Mouse (Mus musculus): ENCODE results near the gene Kbtbd13. TPM values are rescaled to one million over a fixed set of nuclear protein-coding genes. Genes with fewer than 3 reads are reported as not detected.

The Kbtbd13 gene
- polyA plus RNA-seq, 1 experiment from 2014 or later: 0.16 TPM

GRCm38 (mm10) chr9:65371756-65372155 is 19.7 kb downstream of the Kbtbd13 start:
- WGBS: 87% methylated on average over 22 of the region's 24 CpGs

DNA sequence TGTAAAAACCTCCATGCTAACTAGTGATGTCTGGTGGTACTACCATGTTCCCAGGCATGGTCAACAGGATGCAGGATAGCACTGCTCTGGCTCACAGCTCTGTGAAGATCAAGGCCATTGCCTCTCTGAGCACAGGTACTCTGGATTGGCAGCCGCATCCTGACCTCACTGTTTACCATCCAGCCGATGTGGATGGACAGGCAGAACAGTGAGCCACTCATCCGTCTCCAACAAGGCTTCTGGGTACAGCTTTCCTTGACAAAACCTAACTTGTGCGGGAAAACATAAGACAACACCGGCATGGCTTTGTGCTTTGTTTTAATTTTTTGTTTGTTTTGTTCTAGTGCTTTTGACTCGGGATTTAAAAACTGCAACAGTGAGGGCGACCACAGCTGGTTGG is 25.7 kb downstream of the Kbtbd13 start:
- H3K4me3 ChIP-seq (ENCODE audit: low read depth, low read length): no peak overlapping the region
- 93% methylated on average over 7 of the region's 7 CpGs for WGBS
- no peak overlapping the region for H3K9ac ChIP-seq (ENCODE audit: low read length)
- no peak for DNase-seq (ENCODE audit: low spot score, missing footprints)
- no peak overlapping the region for H3K27ac ChIP-seq (ENCODE audit: low read depth, low read length)
- peaks cover 2% of the 10 kb centered on the region; the same call in 1 of the 2 replicates for H3K36me3 ChIP-seq (ENCODE audit: control insufficient read depth, insufficient read depth, low read length)
- no peak for ATAC-seq (ENCODE audit: low FRiP score)
- no peak overlapping the region for H3K4me2 ChIP-seq
- H3K4me1 ChIP-seq (ENCODE audit: control insufficient read depth, insufficient read depth, low read length): peaks cover 3% of the 10 kb centered on the region; the same call in 1 of the 2 replicates
- no peaks in the 10 kb centered on the region for H3K27me3 ChIP-seq (ENCODE audit: control insufficient read depth, insufficient read depth, low read length)
- no peaks in the 10 kb centered on the region for H3K9me3 ChIP-seq (ENCODE audit: control insufficient read depth, low read length)

More at GRCm38 (mm10) chr9:65371756-65372155, 19.7 kb downstream of the Kbtbd13 start:
- Histone ChIP-seq H3K4me3 (ENCODE audit: low read depth, low read length) (no peak overlapping the region), H3K9ac (ENCODE audit: low read length) (no peak overlapping the region), H3K9me3 (ENCODE audit: control insufficient read depth, low read length) (no peaks in the 10 kb centered on the region), H3K4me1 (ENCODE audit: control insufficient read depth, insufficient read depth, low read length) (peaks cover 3% of the 10 kb centered on the region; the same call in 1 of the 2 replicates), H3K27me3 (ENCODE audit: control insufficient read depth, insufficient read depth, low read length) (no peaks in the 10 kb centered on the region), H3K27ac (ENCODE audit: low read depth, low read length) (no peak overlapping the region), H3K4me2 (no peak overlapping the region), H3K36me3 (ENCODE audit: control insufficient read depth, insufficient read depth, low read length) (no peaks in the 10 kb centered on the region)
- no peak for ATAC-seq (ENCODE audit: low FRiP score)
- DNase-seq (ENCODE audit: low spot score, missing footprints): no peak

GRCm38 (mm10) chr9:65363684-65364083 is 27.8 kb downstream of the Kbtbd13 start:
- WGBS: 79% methylated on average over 9 of the region's 9 CpGs
- Histone ChIP-seq H3K4me2 (no peak overlapping the region), H3K9me3 (ENCODE audit: control insufficient read depth, low read length) (no peaks in the 10 kb centered on the region), H3K27me3 (ENCODE audit: control insufficient read depth, insufficient read depth, low read length) (no peaks in the 10 kb centered on the region), H3K36me3 (ENCODE audit: control insufficient read depth, insufficient read depth, low read length) (peaks cover 16% of the 10 kb centered on the region), H3K4me3 (ENCODE audit: low read depth, low read length) (no peak overlapping the region), H3K4me1 (ENCODE audit: control insufficient read depth, insufficient read depth, low read length) (peaks cover 3% of the 10 kb centered on the region; the same call in 1 of the 2 replicates), H3K27ac (ENCODE audit: low read depth, low read length) (no peak overlapping the region), H3K9ac (ENCODE audit: low read length) (no peak overlapping the region)
- DNase-seq (ENCODE audit: low spot score, missing footprints) (no peak), ATAC-seq (ENCODE audit: low FRiP score) (no peak)

- H3K4me2 ChIP-seq: no peak within 1 kb of the TSS
- WGBS: 89% methylated on average over 16 of the region's 16 CpGs
- H3K4me3 ChIP-seq (ENCODE audit: low read depth, low read length): no peak within 1 kb of the TSS
- ATAC-seq (ENCODE audit: low FRiP score) (no peak), DNase-seq (ENCODE audit: low spot score, missing footprints) (no peak)
- peaks cover 19% of the 10 kb centered on the region for H3K36me3 ChIP-seq (ENCODE audit: control insufficient read depth, insufficient read depth, low read length)
- H3K9ac ChIP-seq (ENCODE audit: low read length): no peak within 1 kb of the TSS
- no peaks in the 10 kb centered on the region for H3K4me1 ChIP-seq (ENCODE audit: control insufficient read depth, insufficient read depth, low read length)
- H3K27me3 ChIP-seq (ENCODE audit: control insufficient read depth, insufficient read depth, low read length): no peaks in the 10 kb centered on the region
- no peak within 1 kb of the TSS for H3K27ac ChIP-seq (ENCODE audit: low read depth, low read length)
- no peaks in the 10 kb centered on the region for H3K9me3 ChIP-seq (ENCODE audit: control insufficient read depth, low read length)
Measured at GRCm38 (mm10) chr9:65360641-65361448, 30.6 kb downstream of the Kbtbd13 start, which contains the start of gene Ubap1l. Gene Ubap1l (plus strand): TSS chr9:65361041.

GRCm38 (mm10) chr9:65358956-65359480 is 32.4 kb downstream of the Kbtbd13 start:
- 97% methylated on average over 1 of the region's 1 CpGs for WGBS
- ATAC-seq (ENCODE audit: low FRiP score) (no peak), DNase-seq (ENCODE audit: low spot score, missing footprints) (no peak)
- Histone ChIP-seq H3K27ac (ENCODE audit: low read depth, low read length) (no peak overlapping the region), H3K4me1 (ENCODE audit: control insufficient read depth, insufficient read depth, low read length) (no peaks in the 10 kb centered on the region), H3K4me2 (no peak overlapping the region), H3K36me3 (ENCODE audit: control insufficient read depth, insufficient read depth, low read length) (peaks cover 19% of the 10 kb centered on the region), H3K27me3 (ENCODE audit: control insufficient read depth, insufficient read depth, low read length) (no peaks in the 10 kb centered on the region), H3K9ac (ENCODE audit: low read length) (no peak overlapping the region), H3K9me3 (ENCODE audit: control insufficient read depth, low read length) (no peaks in the 10 kb centered on the region), H3K4me3 (ENCODE audit: low read depth, low read length) (no peak overlapping the region)

- Histone ChIP-seq H3K4me1 (ENCODE audit: control insufficient read depth, insufficient read depth, low read length) (no peaks in the 10 kb centered on the region), H3K27me3 (ENCODE audit: control insufficient read depth, insufficient read depth, low read length) (no peaks in the 10 kb centered on the region), H3K9me3 (ENCODE audit: control insufficient read depth, low read length) (no peaks in the 10 kb centered on the region), H3K4me2 (no peak overlapping the region), H3K36me3 (ENCODE audit: control insufficient read depth, insufficient read depth, low read length) (peaks cover 19% of the 10 kb centered on the region), H3K4me3 (ENCODE audit: low read depth, low read length) (no peak overlapping the region), H3K9ac (ENCODE audit: low read length) (no peak overlapping the region), H3K27ac (ENCODE audit: low read depth, low read length) (no peak overlapping the region)
- WGBS: 94% methylated on average over 2 of the region's 2 CpGs
- DNase-seq (ENCODE audit: low spot score, missing footprints) (no peak), ATAC-seq (ENCODE audit: low FRiP score) (no peak)
Measured at GRCm38 (mm10) chr9:65356971-65357370, 34.5 kb downstream of the Kbtbd13 start.

DNA sequence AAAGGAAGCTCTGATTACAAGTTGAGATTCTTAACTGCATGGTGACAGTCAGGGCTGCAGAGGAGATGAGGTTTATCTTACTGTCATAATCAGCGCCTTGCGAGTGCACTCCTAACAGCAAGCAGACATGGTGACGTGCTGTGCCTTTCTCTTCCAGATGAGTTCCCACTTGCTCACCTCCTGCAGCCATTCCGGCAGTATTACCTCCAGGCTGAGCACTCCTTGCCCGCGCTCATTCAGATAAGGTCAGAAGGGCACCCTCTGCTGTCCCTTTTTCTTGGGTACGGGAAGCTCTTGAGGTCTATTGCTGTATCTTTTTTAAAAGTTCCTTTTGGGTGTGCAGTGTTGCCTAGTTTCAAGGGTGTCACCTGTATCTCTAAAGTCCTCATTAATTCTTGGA is 34.9 kb downstream of the Kbtbd13 start:
- H3K4me3 ChIP-seq (ENCODE audit: low read depth, low read length): no peak overlapping the region
- ATAC-seq (ENCODE audit: low FRiP score) (no peak), DNase-seq (ENCODE audit: low spot score, missing footprints) (no peak)
- no peak overlapping the region for H3K9ac ChIP-seq (ENCODE audit: low read length)
- 86% methylated on average over 7 of the region's 7 CpGs for WGBS
- H3K9me3 ChIP-seq (ENCODE audit: control insufficient read depth, low read length): no peaks in the 10 kb centered on the region
- H3K4me1 ChIP-seq (ENCODE audit: control insufficient read depth, insufficient read depth, low read length): no peaks in the 10 kb centered on the region
- no peaks in the 10 kb centered on the region for H3K27me3 ChIP-seq (ENCODE audit: control insufficient read depth, insufficient read depth, low read length)
- H3K36me3 ChIP-seq (ENCODE audit: control insufficient read depth, insufficient read depth, low read length): peaks cover 19% of the 10 kb centered on the region
- H3K4me2 ChIP-seq: no peak overlapping the region
- no peak overlapping the region for H3K27ac ChIP-seq (ENCODE audit: low read depth, low read length)

GRCm38 (mm10) chr9:65353251-65353650 is 38.2 kb downstream of the Kbtbd13 start:
- WGBS: 90% methylated on average over 5 of the region's 5 CpGs
- H3K9ac ChIP-seq (ENCODE audit: low read length): no peak overlapping the region
- ATAC-seq (ENCODE audit: low FRiP score) (no peak), DNase-seq (ENCODE audit: low spot score, missing footprints) (no peak)
- H3K9me3 ChIP-seq (ENCODE audit: control insufficient read depth, low read length): no peaks in the 10 kb centered on the region
- no peaks in the 10 kb centered on the region for H3K27me3 ChIP-seq (ENCODE audit: control insufficient read depth, insufficient read depth, low read length)
- no peaks in the 10 kb centered on the region; the same call in 1 of the 2 replicates for H3K36me3 ChIP-seq (ENCODE audit: control insufficient read depth, insufficient read depth, low read length)
- H3K4me1 ChIP-seq (ENCODE audit: control insufficient read depth, insufficient read depth, low read length): no peaks in the 10 kb centered on the region
- no peak overlapping the region for H3K27ac ChIP-seq (ENCODE audit: low read depth, low read length)
- no peak overlapping the region for H3K4me3 ChIP-seq (ENCODE audit: low read depth, low read length)
- H3K4me2 ChIP-seq: no peak overlapping the region

- no peaks in the 10 kb centered on the region for H3K27me3 ChIP-seq (ENCODE audit: control insufficient read depth, insufficient read depth, low read length)
- H3K27ac ChIP-seq (ENCODE audit: low read depth, low read length): no peak overlapping the region
- H3K36me3 ChIP-seq (ENCODE audit: control insufficient read depth, insufficient read depth, low read length): no peaks in the 10 kb centered on the region
- H3K9ac ChIP-seq (ENCODE audit: low read length): peak overlapping the region; percentile 93
- 52% methylated on average over 8 of the region's 8 CpGs for WGBS
- no peaks in the 10 kb centered on the region for H3K9me3 ChIP-seq (ENCODE audit: control insufficient read depth, low read length)
- DNase-seq (ENCODE audit: low spot score, missing footprints) (no peak), ATAC-seq (ENCODE audit: low FRiP score) (no peak)
- H3K4me1 ChIP-seq (ENCODE audit: control insufficient read depth, insufficient read depth, low read length): peaks cover 11% of the 10 kb centered on the region
- H3K4me3 ChIP-seq (ENCODE audit: low read depth, low read length): peak overlapping the region; percentile 99
- peak overlapping the region; percentile 89 for H3K4me2 ChIP-seq
Measured at GRCm38 (mm10) chr9:65347112-65347850, 44.2 kb downstream of the Kbtbd13 start.
